Mouse (Mus musculus) left cerebral cortex, postnatal 4 days (tissue): ENCODE measurements around the gene Zmiz1. TPM values are rescaled to one million over a fixed set of nuclear protein-coding genes. Genes with fewer than 3 reads are reported as not detected.

Experiments used
- DNase-seq: peaks from one replicate; pipeline ENCODE4 v3.0.0-alpha.2; 2022
- intact Hi-C: fragments of 180-260 bp; cut with DNase I; formaldehyde crosslinking; loops from one replicate; pipeline ENCODE4 v1.15.1; 2025
- total RNA-seq, 2 experiments: library from RNA; stranded (reverse); gene quantifications; 2 replicates each; pipeline ENCODE4 v1.2.3; 2021

Gene Zmiz1
- total RNA-seq, 2 experiments from 2014 or later, result 149 to 152 TPM

DNA sequence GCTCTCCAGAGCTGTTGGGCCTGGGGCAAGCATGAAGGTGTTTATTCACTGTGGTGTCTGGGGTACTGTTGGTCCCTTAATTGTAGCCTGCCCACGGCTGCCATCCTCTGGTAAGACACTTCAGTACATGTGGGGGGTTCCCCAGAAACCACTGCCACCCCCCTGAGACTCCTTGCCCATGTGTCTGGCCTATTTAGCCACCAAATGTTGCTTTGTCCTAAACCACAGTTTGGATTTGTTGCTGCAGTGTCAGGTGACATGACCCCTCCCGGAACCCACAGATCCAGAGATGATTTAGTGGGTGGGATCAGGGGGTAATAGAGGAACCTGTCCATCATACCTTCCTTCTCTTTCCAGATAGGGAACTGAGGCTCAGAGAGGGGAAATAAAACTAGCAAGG, 12.1 kb downstream of the Zmiz1 start:
- no peak for DNase-seq
- intact Hi-C loops, result no loop called here

DNA sequence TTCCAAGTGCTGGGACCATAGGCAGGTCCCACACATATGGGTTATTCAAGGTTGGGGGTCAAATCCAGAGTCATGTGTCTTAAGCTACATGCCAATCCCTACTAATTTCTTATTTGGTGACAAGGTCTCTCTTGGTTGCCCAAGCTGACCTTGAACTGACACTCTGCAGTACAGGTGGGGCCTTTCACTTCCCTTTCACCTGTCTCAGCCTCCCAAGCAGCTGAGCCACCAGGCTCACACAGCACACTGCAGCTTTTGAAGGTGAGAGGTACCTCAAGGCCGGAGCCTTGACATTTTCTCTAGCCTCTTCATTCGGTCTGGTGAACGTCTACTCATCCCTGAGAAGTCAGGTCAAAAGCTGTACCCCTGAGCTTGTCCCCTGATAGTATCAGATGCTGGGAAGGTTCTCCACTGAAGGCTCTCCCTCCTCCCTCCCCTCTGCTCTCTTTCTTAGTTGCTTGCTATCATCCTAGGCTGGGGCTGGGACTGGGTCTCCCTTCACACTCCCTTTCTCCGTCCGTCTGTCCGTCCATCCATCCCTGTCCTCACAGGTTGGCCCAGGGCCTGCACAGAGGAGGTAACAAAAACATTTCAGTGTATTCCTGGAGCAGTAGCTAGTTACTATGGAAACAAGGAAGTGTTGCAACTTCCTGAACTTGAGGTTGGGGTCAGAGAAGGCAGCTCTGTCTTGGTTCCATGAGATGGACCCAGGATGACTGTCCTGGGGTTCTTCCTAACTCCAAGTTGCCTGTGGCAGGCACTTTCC, 13.3 kb downstream of the Zmiz1 start:
- DNase-seq, result no peak
- intact Hi-C loops, result no loop called here

- intact Hi-C loops, result no loop called here
- no peak for DNase-seq
Observed at GRCm38 (mm10) chr14:25472981-25473649, 14.1 kb downstream of the Zmiz1 start.

GRCm38 (mm10) chr14:25474017-25474416, 15.0 kb downstream of the Zmiz1 start:
- intact Hi-C loops, result no loop called here
- no peak for DNase-seq

DNA sequence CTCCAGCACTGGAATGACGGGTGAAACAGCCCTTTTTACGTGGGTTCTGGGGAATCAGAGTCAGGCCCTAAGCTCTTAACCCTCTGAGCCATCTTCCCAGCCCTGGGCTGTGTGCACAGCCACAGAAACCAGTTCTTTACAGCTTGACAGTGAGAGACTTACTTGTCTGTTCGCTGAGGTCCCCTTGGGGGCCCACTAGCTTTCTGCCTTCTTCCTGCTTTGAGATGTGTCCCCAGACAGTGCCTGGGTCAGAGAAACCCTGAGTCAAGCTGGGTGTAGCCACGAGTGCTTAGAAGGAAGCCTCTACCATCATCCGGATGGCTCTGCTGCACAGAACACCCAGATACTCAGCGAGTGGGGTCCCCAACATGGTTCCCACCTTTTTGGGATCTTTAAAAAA, 15.7 kb downstream of the Zmiz1 start:
- DNase-seq, result no peak
- intact Hi-C loops, result no loop called here

GRCm38 (mm10) chr14:25476048-25476447, 17.1 kb downstream of the Zmiz1 start:
- intact Hi-C loops, result no loop called here
- DNase-seq, result no peak

DNA sequence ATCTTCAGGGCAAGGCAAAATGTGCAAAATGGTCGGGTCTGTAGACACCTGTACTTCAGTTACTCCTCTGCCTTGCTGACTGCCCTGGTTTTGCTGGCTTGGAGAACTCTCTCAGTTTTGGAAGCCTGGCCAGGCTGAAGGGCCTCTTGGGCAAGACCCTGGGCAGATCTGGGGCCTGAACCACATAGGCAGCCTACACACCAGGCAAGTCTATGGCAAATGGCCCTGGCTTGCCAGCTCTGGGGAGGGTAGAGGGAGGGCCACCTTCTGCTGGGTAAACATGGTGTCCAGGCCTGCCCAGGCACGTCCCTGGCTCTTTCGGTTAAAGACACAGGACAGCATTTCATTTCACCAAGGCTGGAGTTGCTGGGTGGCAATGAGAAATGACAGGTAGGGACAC, 17.5 kb downstream of the Zmiz1 start:
- DNase-seq, result peak; percentile 72
- intact Hi-C loops, result no loop called here

GRCm38 (mm10) chr14:25477268-25477667, 18.3 kb downstream of the Zmiz1 start:
- intact Hi-C loops, result no loop called here
- no peak for DNase-seq

- DNase-seq, result no peak
- intact Hi-C loops, result no loop called here
Observed at GRCm38 (mm10) chr14:25478257-25478656, 19.3 kb downstream of the Zmiz1 start.

- DNase-seq, result peak; percentile 86
- intact Hi-C loops, result no loop called here
Observed at GRCm38 (mm10) chr14:25478755-25479154, 19.8 kb downstream of the Zmiz1 start.

GRCm38 (mm10) chr14:25479841-25480252, 20.9 kb downstream of the Zmiz1 start:
- intact Hi-C loops, result no loop called here
- no peak for DNase-seq

- intact Hi-C loops, result no loop called here
- no peak for DNase-seq
Observed at GRCm38 (mm10) chr14:25480443-25480842, 21.5 kb downstream of the Zmiz1 start.

DNA sequence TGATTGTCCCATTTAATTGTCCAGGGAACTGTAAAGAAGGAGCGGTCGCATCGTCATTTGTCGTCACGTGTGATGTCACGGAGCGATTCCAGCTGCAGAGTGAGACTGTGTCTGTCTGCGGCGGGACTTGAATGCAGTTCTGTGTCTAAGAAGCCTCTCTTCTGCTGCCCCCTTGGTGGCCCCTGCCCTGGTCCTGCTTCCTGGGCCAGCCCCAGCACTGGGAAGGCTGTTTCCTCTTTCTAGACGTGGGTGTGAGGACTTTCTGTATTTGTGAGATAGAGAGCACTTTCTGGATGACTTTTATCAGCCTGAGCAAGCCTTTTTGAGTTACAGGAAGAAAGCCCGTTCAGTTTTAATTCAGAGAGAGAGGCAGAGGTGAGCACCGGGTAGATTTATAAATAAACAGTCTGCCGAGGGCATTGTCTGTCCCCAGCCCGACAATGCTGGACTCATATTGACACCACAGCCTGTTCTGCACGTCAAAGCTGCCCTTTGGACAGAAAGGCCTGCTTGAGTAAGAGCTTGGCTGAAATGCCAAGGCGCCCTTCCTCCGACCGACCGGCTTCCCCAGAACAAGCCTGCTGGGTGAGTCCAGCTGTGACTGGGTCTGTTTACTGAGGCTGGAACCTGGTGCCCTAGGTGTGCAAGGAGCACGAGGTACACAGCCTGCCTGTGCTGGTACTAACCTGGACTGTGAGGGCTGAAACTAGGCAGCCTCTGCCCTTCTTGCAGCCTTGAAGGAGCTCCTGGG, 22.1 kb downstream of the Zmiz1 start:
- intact Hi-C loops, result no loop called here
- DNase-seq, result no peak

GRCm38 (mm10) chr14:25481667-25482331, 22.8 kb downstream of the Zmiz1 start:
- intact Hi-C loops, result no loop called here
- DNase-seq, result no peak

DNA sequence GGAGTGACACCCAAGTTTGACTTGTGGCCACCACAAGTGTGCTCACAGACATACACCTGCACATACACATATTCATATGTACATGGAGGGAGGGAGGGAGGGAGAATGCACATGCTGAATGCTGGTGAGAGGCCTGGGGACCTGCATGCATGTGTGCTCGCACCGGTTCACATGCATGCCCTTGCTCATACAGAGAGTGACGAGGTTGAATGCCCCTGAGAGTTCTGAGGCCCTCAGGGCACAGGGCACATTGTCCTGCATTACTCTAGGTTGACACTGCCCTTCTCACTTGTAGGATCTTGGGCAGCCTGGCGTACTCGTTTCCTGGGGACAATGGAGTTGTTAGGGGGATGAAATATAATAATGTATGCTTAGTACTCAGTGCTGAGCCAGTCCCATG, 23.4 kb downstream of the Zmiz1 start:
- intact Hi-C loops, result no loop called here
- DNase-seq, result no peak

GRCm38 (mm10) chr14:25483285-25483684, 24.3 kb downstream of the Zmiz1 start:
- intact Hi-C loops, result no loop called here
- DNase-seq, result no peak

- intact Hi-C loops, result no loop called here
- DNase-seq, result no peak
Observed at GRCm38 (mm10) chr14:25484049-25484448, 25.1 kb downstream of the Zmiz1 start.

DNA sequence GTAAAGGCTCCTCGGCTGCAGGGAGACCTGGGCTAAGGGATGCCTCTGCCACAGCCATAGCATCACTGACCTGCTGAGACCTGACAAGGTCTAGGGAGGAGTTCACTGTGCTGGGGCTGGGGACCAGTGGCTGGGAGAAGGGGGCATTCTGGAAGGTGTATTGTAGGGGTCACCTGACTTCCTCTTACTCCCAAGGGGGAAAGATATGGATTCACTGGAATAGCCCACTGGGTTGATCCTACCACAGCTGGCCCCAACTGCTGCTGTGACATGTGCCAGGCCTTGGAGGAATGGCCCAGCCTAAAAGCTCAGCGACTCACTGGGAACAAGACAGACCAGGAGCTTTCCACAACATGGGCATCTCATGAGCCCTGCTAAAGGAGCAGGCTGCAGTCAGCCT, 27.2 kb downstream of the Zmiz1 start:
- no peak for DNase-seq

GRCm38 (mm10) chr14:25486742-25487469, 27.9 kb downstream of the Zmiz1 start:
- DNase-seq, result no peak
- intact Hi-C loops, result no loop called here

More for the DNA sequence above, 27.2 kb downstream of the Zmiz1 start:
- intact Hi-C loops, result no loop called here

- no peak for DNase-seq
- intact Hi-C loops, result no loop called here
Observed at GRCm38 (mm10) chr14:25487470-25487955, 28.5 kb downstream of the Zmiz1 start.
